In genomic region chr5:112327854-112328253, GRCm38 (mm10) we compare ENCODE assay signal across 16 mouse cellular contexts. TPM values are rescaled to one million over a fixed set of nuclear protein-coding genes. Genes with fewer than 3 reads are reported as not detected.
"Had no signal": no experiment of that assay in that cellular context is flagged by ENCODE, and none has a peak within 500 bp of the region (broad histone marks: within the 10 kb centered on the region; RNA-seq: fewer than 3 reads in every experiment).

No protein-coding gene starts in this region.

- H3K27me3 ChIP-seq: limb, embryonic 12.5 days; liver, embryonic 12.5 days had no signal

- H3K27ac ChIP-seq: kidney, postnatal 0 days; limb, embryonic 12.5 days; liver, embryonic 12.5 days; stomach, postnatal 0 days had no signal

- H3K9ac ChIP-seq: limb, embryonic 12.5 days had no signal

- H3K9me3 ChIP-seq: limb, embryonic 12.5 days; liver, embryonic 12.5 days had no signal

- ATAC-seq: inflammation-experienced regulatory T-cells, adult 6 months; intestine, postnatal 0 days; liver, embryonic 12.5 days had no signal

- DNase-seq: kidney, adult 8-10 months; kidney, postnatal 36 days; layer of hippocampus, adult 9-11 months; layer of hippocampus, postnatal 36 days; lung, adult 18-20 months; thymus, postnatal 4 days had no signal

RNA-seq across cellular contexts. Expression of gene Gm6583, which starts 28.0 kb away (rescaled TPM):
- total RNA-seq: layer of hippocampus, adult 18-20 months; layer of hippocampus, postnatal 36 days; left cerebral cortex, postnatal 25 days; monocyte, adult 5-6 weeks; neutrophil, adult 5-6 weeks had no signal
